Mouse (Mus musculus) heart, embryonic 13.5 days (tissue): Measurements from ENCODE around the gene Ism2. TPM values are rescaled to one million over a fixed set of nuclear protein-coding genes. Genes with fewer than 3 reads are reported as not detected.

Experiments used
- ATAC-seq: fragments of 200-750 bp; cut with Nextera tagmentation; 2 replicates; pipeline ENCODE4 v1.8.0; 2017; ENCODE audit warnings: moderate TSS enrichment; ENCODE audit not compliant: insufficient number of reproducible peaks, low FRiP score, low TSS enrichment; ENCODE audit errors: extremely low read depth
- H3K27ac ChIP-seq: fragments of 300-500 bp; sonication (generic); replicated peaks from 2 replicates; pipeline ENCODE4 v1.5.1; 2015; ENCODE audit warnings: moderate library complexity, mild to moderate bottlenecking, inconsistent platforms
- H3K27me3 ChIP-seq: fragments of 300-500 bp; sonication (generic); replicated peaks from 2 replicates; pipeline ENCODE4 v1.6.1; 2015; ENCODE audit warnings: mild to moderate bottlenecking, inconsistent platforms
- H3K36me3 ChIP-seq: fragments of 300-500 bp; sonication (generic); 2 replicates; pipeline ENCODE4 v1.6.1; 2015; ENCODE audit warnings: mild to moderate bottlenecking, inconsistent platforms
- H3K4me1 ChIP-seq: fragments of 300-500 bp; sonication (generic); 2 replicates; pipeline ENCODE4 v1.6.1; 2015; ENCODE audit warnings: inconsistent platforms
- H3K4me2 ChIP-seq: fragments of 300-500 bp; sonication (generic); 2 replicates; pipeline ENCODE4 v1.6.1; 2015; ENCODE audit warnings: inconsistent platforms, mild to moderate bottlenecking, moderate library complexity
- H3K4me3 ChIP-seq: fragments of 300-500 bp; sonication (generic); 2 replicates; pipeline ENCODE4 v1.5.1; 2015; ENCODE audit warnings: moderate library complexity, mild to moderate bottlenecking, inconsistent platforms
- H3K9ac ChIP-seq: fragments of 300-500 bp; sonication (generic); 2 replicates; pipeline ENCODE4 v1.6.1; 2015; ENCODE audit warnings: inconsistent platforms, mild to moderate bottlenecking, moderate library complexity
- H3K9me3 ChIP-seq: fragments of 300-500 bp; sonication (generic); 2 replicates; pipeline ENCODE4 v1.6.1; 2016; ENCODE audit warnings: inconsistent platforms
- WGBS: fragments of 180-500 bp; shearing (Covaris S2); methylation state at CpG from one replicate; pipeline ENCODE4 v1.1.7; 2015; ENCODE audit warnings: mixed read lengths; 5-methylcytosine and 5-hydroxymethylcytosine counted together
- polyA plus RNA-seq: library from polyadenylated mRNA; unstranded; fragments of >200 nt; fragmentation: Nextera tagmentation; extraction: Ambion mirVana; gene quantifications from 2 replicates; pipeline ENCODE4 v1.2.1, GENCODE M21; 2015

The Ism2 gene
- polyA plus RNA-seq, result 0.75 and 0.90 TPM in 2 replicates

GRCm38 (mm10) chr12:87299657-87300440 is at the start of gene Ism2:
TSS of gene Ism2 (minus strand) at chr12:87299705.
- Histone ChIP-seq H3K4me2 (peak within 1 kb of the TSS; percentile 99), H3K4me3 (peak within 1 kb of the TSS; percentile 84), H3K36me3 (no peaks in the 10 kb centered on the region), H3K9ac (peak within 1 kb of the TSS; percentile 82), H3K27me3 (peaks cover 22% of the 10 kb centered on the region), H3K27ac (no peak within 1 kb of the TSS), H3K9me3 (no peaks in the 10 kb centered on the region), H3K4me1 (peaks cover 14% of the 10 kb centered on the region)
- ATAC-seq, result peak; percentile 64; the same call in 1 of the 2 replicates
- WGBS, result under 1% methylated on average over 85 of the region's 86 CpGs

- no peak overlapping the region for H3K4me3 ChIP-seq
- 77% methylated on average over 2 of the region's 2 CpGs for WGBS
These were observed 48.5 kb upstream of the Ism2 start for GRCm38 (mm10) chr12:87348029-87348428.

GRCm38 (mm10) chr12:87347511-87347910 is 48.0 kb upstream of the Ism2 start:
- no peaks in the 10 kb centered on the region for H3K4me1 ChIP-seq
- H3K9me3 ChIP-seq, result no peaks in the 10 kb centered on the region
- ATAC-seq, result no peak
- H3K27ac ChIP-seq, result no peak overlapping the region
- peaks cover 40% of the 10 kb centered on the region for H3K36me3 ChIP-seq
- no peak overlapping the region for H3K4me2 ChIP-seq
- H3K27me3 ChIP-seq, result no peaks in the 10 kb centered on the region
- no peak overlapping the region for H3K9ac ChIP-seq
- WGBS, result 89% methylated on average over 2 of the region's 2 CpGs
- no peak overlapping the region for H3K4me3 ChIP-seq

More at GRCm38 (mm10) chr12:87348029-87348428, 48.5 kb upstream of the Ism2 start:
- no peak overlapping the region for H3K9ac ChIP-seq
- H3K4me1 ChIP-seq, result no peaks in the 10 kb centered on the region
- no peak for ATAC-seq
- no peaks in the 10 kb centered on the region for H3K27me3 ChIP-seq
- peaks cover 38% of the 10 kb centered on the region for H3K36me3 ChIP-seq
- H3K27ac ChIP-seq, result no peak overlapping the region
- H3K4me2 ChIP-seq, result no peak overlapping the region
- H3K9me3 ChIP-seq, result no peaks in the 10 kb centered on the region

GRCm38 (mm10) chr12:87343084-87343605 is 43.6 kb upstream of the Ism2 start:
- ATAC-seq, result no peak
- no peaks in the 10 kb centered on the region for H3K9me3 ChIP-seq
- no peak overlapping the region for H3K4me2 ChIP-seq
- H3K36me3 ChIP-seq, result peaks cover 70% of the 10 kb centered on the region
- no peaks in the 10 kb centered on the region for H3K4me1 ChIP-seq
- no peak overlapping the region for H3K4me3 ChIP-seq
- no peaks in the 10 kb centered on the region for H3K27me3 ChIP-seq
- no peak overlapping the region for H3K27ac ChIP-seq
- H3K9ac ChIP-seq, result no peak overlapping the region

GRCm38 (mm10) chr12:87338082-87338481 is 38.6 kb upstream of the Ism2 start:
- WGBS, result 79% methylated on average over 4 of the region's 4 CpGs
- no peak for ATAC-seq
- H3K4me2 ChIP-seq, result no peak overlapping the region
- no peaks in the 10 kb centered on the region for H3K27me3 ChIP-seq
- H3K36me3 ChIP-seq, result peaks cover 51% of the 10 kb centered on the region
- H3K4me3 ChIP-seq, result no peak overlapping the region
- H3K9ac ChIP-seq, result no peak overlapping the region
- no peak overlapping the region for H3K27ac ChIP-seq
- H3K4me1 ChIP-seq, result no peaks in the 10 kb centered on the region
- no peaks in the 10 kb centered on the region for H3K9me3 ChIP-seq

- H3K4me1 ChIP-seq, result peaks cover 6% of the 10 kb centered on the region; the same call in 1 of the 2 replicates
- ATAC-seq, result no peak
- H3K4me2 ChIP-seq, result no peak overlapping the region
- no peak overlapping the region for H3K27ac ChIP-seq
- no peak overlapping the region for H3K4me3 ChIP-seq
- H3K36me3 ChIP-seq, result peaks cover 26% of the 10 kb centered on the region
- no peaks in the 10 kb centered on the region for H3K27me3 ChIP-seq
- no peaks in the 10 kb centered on the region for H3K9me3 ChIP-seq
- H3K9ac ChIP-seq, result no peak overlapping the region
- 36% methylated on average over 2 of the region's 2 CpGs for WGBS
These were observed 35.4 kb upstream of the Ism2 start for GRCm38 (mm10) chr12:87334886-87335285.

GRCm38 (mm10) chr12:87333794-87334193 is 34.3 kb upstream of the Ism2 start:
- H3K4me2 ChIP-seq, result no peak overlapping the region
- peaks cover 23% of the 10 kb centered on the region for H3K36me3 ChIP-seq
- H3K4me3 ChIP-seq, result no peak overlapping the region
- H3K4me1 ChIP-seq, result peaks cover 6% of the 10 kb centered on the region; the same call in 1 of the 2 replicates
- H3K27me3 ChIP-seq, result no peaks in the 10 kb centered on the region
- H3K9me3 ChIP-seq, result no peaks in the 10 kb centered on the region
- H3K9ac ChIP-seq, result no peak overlapping the region
- ATAC-seq, result no peak
- H3K27ac ChIP-seq, result no peak overlapping the region

- Histone ChIP-seq H3K4me3 (no peak overlapping the region), H3K4me1 (peaks cover 13% of the 10 kb centered on the region), H3K4me2 (no peak overlapping the region), H3K27ac (no peak overlapping the region), H3K27me3 (no peaks in the 10 kb centered on the region), H3K9ac (no peak overlapping the region), H3K36me3 (peaks cover 15% of the 10 kb centered on the region), H3K9me3 (no peaks in the 10 kb centered on the region)
- no peak for ATAC-seq
- 75% methylated on average over 4 of the region's 4 CpGs for WGBS
These were observed 33.0 kb upstream of the Ism2 start for GRCm38 (mm10) chr12:87332511-87332910.

- peaks cover 14% of the 10 kb centered on the region for H3K36me3 ChIP-seq
- no peak overlapping the region for H3K9ac ChIP-seq
- H3K27ac ChIP-seq, result no peak overlapping the region
- H3K9me3 ChIP-seq, result no peaks in the 10 kb centered on the region
- no peak for ATAC-seq
- H3K27me3 ChIP-seq, result no peaks in the 10 kb centered on the region
- H3K4me1 ChIP-seq, result peaks cover 16% of the 10 kb centered on the region
- no peak overlapping the region for H3K4me2 ChIP-seq
- WGBS, result 48% methylated on average over 5 of the region's 5 CpGs
- H3K4me3 ChIP-seq, result no peak overlapping the region
These were observed 32.4 kb upstream of the Ism2 start for GRCm38 (mm10) chr12:87331908-87332307.

- WGBS, result 60% methylated on average over 6 of the region's 6 CpGs
- Histone ChIP-seq H3K27ac (no peak overlapping the region), H3K4me3 (no peak overlapping the region), H3K4me1 (peaks cover 16% of the 10 kb centered on the region), H3K9ac (no peak overlapping the region), H3K9me3 (no peaks in the 10 kb centered on the region), H3K36me3 (peaks cover 13% of the 10 kb centered on the region), H3K27me3 (no peaks in the 10 kb centered on the region), H3K4me2 (no peak overlapping the region)
- ATAC-seq, result no peak
These were observed 31.6 kb upstream of the Ism2 start for GRCm38 (mm10) chr12:87331053-87331456.

- H3K4me1 ChIP-seq, result peaks cover 16% of the 10 kb centered on the region
- H3K27ac ChIP-seq, result no peak overlapping the region
- H3K9me3 ChIP-seq, result no peaks in the 10 kb centered on the region
- no peak overlapping the region for H3K4me2 ChIP-seq
- H3K4me3 ChIP-seq, result no peak overlapping the region
- ATAC-seq, result no peak
- no peak overlapping the region for H3K9ac ChIP-seq
- peaks cover 9% of the 10 kb centered on the region for H3K36me3 ChIP-seq
- WGBS, result 67% methylated on average over 2 of the region's 2 CpGs
- no peaks in the 10 kb centered on the region for H3K27me3 ChIP-seq
These were observed 30.7 kb upstream of the Ism2 start for GRCm38 (mm10) chr12:87330213-87330612.

GRCm38 (mm10) chr12:87328025-87328424 is 28.5 kb upstream of the Ism2 start:
- WGBS, result 51% methylated on average over 4 of the region's 4 CpGs
- no peaks in the 10 kb centered on the region for H3K27me3 ChIP-seq
- peaks cover 16% of the 10 kb centered on the region for H3K4me1 ChIP-seq
- no peaks in the 10 kb centered on the region for H3K9me3 ChIP-seq
- ATAC-seq, result no peak
- no peak overlapping the region for H3K4me3 ChIP-seq
- H3K36me3 ChIP-seq, result peaks cover 20% of the 10 kb centered on the region
- no peak overlapping the region for H3K4me2 ChIP-seq
- H3K27ac ChIP-seq, result no peak overlapping the region
- H3K9ac ChIP-seq, result no peak overlapping the region
